Mouse (Mus musculus): ENCODE data around the gene Adamtsl1.
A peak's percentile ranks its signal among the peaks of the same experiment; 100 is the strongest.

Adamtsl1 gene

DNA sequence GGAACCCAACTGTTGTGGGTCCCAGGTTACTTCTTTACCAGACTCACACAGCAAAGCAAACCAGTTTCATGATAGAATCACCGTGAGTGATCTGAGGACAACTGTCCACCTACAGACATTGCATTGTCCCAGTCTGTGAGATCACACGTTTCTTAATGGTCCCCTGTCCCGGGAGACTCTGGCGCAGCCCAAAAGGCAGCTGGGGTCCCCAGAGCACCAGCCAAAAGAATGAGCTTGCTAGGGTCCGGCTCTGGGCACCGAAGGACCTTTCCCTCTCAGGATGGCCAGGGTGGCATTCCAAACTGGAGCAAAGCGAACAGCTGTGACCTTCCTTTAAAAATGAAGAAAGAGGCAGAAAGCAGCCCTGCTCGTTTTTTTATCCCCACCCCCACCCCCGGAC, at the start of gene Adamtsl1:
Gene Adamtsl1 (plus strand): TSS at position 381 of the 400 bp plus-strand sequence.
- DNase-seq = no peak

DNA sequence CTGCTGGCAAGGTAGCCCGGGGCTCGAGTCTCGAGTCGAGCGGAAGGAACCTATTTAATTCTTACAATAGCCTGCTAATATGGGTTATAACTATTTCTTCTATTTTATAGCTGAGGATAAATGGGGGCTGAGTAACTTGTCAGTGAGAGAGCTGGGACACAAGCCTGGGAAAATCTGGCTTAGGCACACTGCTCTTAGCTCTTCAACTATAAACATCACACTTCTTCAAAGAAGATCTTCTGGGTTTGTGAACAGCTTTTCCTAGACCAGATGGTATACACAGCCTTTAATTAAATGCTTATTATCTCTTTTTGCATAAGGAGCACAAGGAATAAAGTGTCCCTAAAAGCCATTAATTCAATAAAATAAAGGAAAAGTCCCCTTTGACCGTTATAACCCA, 30.4 kb upstream of the Adamtsl1 start:
- no peak for DNase-seq

DNA sequence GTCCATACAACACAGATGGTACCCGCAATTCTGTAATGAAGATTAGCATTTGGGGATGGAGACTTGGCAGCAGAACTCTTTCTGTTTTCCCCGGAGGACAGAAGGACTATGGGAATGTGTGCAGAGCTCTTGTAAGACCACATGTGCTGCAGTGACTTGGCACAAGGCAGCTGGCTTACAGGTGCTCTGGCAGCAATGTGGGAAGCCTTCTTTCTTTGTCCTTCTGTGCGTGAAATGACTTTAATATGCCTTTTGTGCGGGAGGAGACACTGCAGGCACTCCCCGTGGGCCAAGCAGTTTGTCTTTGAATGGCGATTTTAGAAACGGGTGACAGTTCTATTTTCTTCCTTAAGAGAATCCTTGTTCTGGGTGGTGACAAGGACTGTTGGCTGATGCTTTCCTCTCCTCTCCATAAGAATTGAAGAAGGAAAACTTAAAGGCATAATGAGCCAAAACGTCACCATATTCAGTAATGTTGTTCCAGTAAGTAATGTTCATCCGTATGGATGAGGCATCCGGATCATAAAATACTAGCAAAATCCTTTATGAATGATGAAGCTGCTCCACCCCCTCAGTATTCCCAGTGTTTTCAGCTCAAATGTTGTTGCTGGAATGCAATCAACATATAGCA, 27.5 kb upstream of the Adamtsl1 start:
- no peak for DNase-seq

DNA sequence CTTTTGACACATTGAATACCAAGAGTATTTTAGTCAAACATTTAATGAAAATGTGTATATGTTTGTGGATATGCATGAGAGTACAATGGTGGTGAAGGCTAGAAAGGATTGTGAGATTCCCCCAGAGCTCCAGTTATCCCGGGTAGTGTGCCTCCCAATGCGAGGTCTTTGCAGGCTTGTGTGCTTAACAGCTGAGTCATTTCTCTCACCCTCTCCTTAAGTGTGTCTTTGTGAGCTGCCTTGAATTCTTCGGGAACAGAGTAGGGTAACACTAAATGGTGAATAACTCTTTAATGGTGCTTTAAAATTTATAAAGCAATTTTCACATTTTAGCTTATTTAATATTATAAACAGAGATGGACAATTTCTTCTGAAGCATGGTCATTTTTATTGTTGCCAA, 8.3 kb upstream of the Adamtsl1 start:
- no peak for DNase-seq

DNA sequence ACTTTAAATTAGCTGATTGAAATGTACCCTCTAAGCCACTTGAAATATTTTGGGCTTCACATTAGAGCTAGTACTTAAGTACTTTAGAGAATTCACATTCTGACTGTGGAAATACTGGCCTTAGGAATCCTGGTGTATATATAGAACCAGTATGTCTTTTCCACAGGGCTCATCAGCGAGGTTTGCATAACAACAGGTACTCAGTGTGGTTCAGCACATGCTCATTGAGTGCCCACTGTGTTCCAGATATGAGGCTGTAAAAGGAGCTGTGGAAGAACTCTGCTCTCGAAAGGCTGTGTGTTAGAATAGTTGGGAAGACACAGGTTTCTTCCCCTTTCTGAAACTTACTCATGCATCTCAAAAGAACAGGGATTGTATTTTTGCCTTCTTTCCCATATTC, 7.0 kb upstream of the Adamtsl1 start:
- no peak for DNase-seq

DNA sequence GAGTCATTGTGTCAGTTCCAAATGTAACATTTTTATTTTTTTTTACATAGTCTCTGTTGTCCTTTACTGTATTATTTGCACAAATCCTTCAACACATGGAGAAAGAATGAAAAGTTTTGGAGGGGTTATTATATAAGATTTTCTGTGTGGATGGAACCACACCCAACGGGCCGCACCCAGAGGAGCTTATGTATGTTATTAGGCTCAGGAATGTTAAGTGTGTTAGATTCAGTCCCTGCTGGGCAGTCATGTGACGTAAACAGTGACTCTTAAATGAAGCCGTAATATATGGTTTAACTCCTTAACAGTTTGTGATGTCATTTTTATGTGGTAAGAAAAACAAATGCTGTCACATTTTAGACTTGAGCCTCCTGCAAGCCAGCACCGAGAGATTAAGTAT, 6.5 kb upstream of the Adamtsl1 start:
- no peak for DNase-seq

DNA sequence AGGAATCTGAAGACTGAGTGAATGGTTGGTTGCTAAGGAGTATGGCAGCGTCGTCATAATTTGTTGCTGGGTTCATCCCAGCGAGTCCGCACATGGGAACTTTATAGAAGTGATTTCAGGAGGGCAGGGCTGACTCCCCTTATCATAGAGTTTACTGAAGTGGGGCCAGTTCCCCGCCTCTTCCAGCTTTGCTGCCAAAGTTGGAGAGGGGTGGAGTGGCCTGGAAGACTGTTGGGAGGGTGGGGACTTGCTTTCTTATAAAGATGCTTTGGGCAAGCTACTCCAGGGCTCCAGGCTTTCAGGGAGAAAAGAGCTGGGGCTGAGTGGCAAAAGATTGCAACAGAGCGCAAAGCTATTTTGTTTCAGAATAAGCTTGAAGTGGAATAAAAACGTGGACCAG, 684 bp upstream of the Adamtsl1 start:
- peak; percentile 85 to 88 for DNase-seq

DNA sequence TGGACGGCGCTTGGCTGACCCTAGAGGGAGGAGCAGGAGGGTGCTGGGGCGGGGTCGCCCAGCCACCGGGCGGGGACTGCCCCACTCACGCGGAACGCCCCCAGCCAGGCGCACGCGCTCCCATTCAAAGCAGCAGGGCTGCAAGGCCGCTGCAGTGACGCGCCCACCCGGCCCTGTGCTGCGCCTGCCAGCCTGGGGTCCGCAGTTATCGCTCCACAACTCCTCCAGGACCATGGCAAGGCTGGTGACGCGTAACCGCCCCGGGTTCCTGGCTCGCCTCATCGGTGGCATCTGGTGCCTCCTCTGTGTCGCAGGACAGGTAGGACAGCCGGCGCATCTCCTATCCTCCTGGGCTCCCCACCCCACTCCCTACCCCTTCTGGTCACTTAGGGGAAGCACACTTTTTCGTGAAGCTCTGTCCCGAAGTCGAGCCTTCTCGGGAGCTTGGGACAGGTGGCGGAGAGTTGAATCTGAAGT, 271 bp downstream of the Adamtsl1 start:
- peak; percentile 44 to 51 for DNase-seq

DNA sequence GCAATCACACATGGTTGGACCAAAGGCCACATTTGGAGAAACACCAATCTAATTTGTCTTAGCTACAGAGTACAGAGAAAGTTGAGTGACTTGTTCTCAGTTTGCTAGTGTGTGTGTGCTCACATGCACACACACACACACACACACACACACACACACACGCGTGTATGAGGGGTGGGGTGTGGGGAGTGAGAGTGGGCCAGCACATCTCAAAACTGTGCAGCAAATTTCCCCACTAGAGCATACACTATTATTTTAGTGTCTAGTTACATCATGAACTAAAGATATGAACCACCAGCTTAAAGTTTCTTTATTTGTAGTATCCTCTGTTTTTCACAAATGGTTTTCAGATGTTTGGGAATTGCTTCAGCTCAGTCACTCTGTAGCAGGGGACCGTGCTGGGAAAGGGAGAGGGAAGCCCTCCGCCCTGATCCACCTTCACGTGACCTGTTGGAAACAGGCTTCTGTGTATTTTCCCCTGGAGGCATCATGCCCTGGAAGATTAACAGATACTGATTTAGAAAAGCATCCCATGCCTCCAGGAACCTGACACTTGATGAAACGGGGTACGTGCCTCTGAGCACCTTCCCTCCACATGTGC, 13.1 kb downstream of the Adamtsl1 start:
- DNase-seq = no peak

DNA sequence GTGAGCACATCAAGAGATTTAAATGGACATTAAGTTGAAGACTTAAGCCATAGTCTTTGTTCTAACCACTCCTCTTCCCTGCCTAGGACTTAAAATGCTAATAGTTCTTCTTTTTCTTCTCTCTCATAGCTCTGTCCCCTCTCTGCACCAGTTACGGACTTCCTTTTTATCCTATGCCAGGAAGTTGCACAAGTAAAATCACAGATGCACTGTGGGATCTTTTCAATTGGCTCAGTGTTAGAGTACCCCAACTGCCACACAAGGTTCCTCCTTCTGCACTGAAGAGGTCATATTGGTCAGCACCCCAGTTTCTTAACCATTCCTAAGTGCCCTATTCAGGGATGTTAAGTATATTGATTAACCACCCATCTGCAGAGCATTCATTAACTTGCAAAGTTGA, 15.9 kb downstream of the Adamtsl1 start:
- no peak for DNase-seq

DNA sequence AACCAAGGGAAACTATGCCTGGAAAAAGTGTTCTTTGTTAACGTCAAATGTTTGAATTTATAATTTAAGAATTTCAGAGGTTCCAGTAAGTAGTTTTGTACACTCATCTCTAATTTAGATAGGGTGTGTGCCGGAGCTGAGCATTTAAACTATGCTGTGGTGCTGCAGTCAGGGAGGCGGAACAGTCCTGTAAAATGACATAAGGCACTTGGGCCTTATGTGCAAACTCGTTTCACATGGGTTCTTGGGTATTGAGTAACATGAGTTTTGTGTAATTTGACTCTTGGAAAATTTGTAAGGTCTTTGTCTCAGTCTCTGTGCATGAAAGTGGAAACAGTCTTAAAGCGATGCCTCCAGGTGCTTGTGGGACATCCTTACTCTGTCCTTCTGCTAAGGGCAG, 25.7 kb downstream of the Adamtsl1 start:
- no peak for DNase-seq

DNA sequence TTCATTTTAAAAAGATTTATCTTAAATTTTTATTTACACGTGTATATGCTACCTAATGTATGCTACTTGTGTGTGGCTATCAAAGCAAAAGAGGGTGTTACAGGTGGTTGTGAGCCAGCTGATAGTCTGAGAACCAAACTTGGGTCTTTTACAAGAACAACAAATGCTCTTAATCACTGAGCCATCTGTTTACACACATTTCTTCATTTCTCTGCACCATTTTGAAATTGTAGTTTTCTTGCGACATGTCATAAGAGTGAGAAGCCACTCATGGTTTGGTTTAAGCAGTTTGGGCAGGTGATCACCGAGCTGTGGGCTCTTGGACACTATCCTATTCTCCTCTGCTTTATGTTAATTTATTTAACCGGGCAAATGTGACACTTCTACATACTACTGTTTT, 29.2 kb downstream of the Adamtsl1 start:
- DNase-seq = no peak

DNA sequence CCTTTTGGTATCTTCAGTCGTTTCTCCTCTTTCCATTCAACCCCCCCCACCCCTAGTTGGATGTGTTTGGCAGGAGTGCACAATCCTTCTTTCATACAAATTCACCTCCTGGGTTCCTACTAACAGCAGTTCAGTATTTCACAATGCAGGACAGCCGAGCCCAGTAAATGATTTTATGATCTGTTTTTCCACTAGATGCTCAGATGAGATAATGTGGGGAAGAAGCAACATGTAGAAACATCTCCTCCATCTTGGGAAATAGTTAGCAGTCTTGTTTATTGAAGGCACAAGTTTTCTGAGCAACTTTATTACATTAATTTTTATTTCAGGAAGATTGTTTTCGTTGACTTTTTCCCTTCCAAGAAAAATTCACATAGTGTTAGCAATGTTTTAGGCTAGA, 40.7 kb downstream of the Adamtsl1 start:
- DNase-seq = no peak

DNA sequence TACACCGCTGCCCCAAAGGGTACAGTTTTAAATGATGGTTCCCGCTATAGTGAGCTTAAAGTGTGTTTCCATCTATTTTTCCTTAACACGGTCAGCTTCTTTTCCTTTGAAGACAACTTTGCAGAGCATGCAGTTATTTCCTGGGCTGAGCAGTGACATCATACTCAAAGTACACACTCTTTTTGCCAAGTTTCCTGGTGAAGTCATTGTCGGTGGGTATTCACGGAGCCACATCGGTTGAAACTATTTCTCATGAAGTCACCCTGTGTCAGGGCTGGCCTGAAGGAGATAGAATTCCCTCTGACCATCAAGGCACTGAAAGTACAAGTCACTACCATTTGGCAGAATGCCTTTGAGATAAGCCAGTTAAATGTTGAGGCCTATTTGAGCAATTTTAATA, 45.8 kb downstream of the Adamtsl1 start:
- DNase-seq = peak in 1 of 2 experiments; percentile 11

DNA sequence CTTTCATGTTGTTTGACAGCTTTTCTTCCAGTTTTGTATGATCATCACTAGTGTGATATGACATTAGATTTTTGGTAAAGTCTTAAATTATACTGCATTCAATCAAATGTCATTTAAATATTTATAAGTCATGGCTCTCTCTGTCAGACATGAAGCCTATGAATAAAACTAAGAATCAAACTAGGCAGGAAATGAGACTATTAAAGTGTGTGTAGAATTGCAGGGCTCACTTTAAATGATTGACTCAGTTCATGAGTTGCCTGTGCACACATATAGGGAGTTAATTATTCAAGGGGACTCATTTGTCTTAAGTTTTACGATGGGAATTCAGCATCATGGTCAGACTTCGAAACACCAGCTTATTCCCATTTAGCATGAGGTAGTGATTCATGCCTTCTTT, 71.5 kb downstream of the Adamtsl1 start:
- DNase-seq = no peak

DNA sequence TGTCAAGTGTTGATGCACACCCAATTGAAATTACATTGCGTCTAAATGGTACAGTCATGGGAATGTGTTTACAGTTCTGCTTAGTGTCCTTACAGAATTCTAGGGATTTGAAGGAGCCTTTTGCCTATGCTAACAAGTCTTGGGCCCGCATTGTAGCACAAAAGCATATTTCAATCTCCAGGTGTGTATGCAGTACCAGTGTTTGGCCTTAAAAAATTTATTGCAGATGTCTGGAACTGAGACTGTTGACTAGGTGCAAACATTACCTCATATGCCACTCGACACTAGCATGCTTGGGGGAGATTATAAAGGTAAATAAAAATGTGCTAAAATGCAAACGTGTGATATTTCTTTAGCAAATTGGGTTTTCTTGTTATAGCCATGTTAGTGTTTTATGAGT, 75.0 kb downstream of the Adamtsl1 start:
- no peak for DNase-seq

DNA sequence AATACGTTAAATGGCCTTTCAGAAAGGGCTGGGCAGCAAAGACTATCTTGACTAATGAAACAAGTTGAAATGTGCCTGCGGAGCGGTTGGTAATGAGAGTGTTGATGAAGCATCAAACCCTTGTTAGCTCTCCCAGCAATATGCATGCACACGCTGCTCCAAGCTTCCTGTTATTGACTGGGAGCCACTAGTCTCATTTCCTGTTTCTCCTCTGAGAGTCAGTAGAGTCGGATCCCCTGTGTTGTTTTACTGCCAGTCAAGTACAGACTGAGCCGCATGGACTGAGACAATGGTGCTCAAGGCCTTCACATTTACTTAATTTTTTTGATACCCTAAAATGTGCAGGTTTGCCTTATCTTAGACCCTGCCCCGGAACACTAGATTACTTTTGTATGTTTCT, 77.1 kb downstream of the Adamtsl1 start:
- DNase-seq = peak in 1 of 2 experiments; percentile 3

DNA sequence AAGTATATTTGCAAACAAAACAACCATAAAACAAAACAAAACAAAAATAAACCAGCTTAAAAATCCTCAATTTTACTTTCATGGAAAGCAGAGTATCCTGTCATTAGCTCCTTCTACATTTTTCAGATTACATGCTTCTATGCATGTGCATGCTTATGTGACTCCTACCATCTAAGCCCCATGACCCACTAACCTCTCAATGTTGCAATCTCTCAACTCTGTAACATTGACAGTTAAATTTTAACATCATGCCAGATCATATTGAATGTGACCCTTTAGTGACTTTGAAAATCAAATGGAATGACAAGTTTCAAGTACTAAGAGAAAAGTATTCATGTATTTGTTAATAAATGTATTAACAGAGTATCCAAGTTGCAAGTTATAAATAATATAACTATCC, 80.2 kb downstream of the Adamtsl1 start:
- DNase-seq = no peak

DNA sequence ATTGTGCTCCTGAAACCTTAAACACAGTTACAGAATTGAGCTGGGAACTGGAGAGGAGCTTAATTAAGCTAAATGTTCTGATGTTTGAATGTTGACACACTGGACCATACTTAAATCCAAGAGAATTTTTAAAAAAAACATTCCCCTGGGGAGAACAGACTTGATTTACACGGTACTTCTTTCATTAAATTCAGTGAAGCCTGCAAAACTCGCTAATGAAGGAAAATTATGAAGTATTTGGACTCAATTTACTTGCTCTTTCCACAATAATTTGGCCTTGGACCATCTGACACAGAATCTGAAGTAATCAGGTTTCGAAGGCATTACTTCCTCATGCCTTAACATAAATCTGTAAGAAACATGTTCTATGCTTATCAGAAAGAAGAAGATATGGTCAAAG, 99.4 kb downstream of the Adamtsl1 start:
- no peak for DNase-seq

DNA sequence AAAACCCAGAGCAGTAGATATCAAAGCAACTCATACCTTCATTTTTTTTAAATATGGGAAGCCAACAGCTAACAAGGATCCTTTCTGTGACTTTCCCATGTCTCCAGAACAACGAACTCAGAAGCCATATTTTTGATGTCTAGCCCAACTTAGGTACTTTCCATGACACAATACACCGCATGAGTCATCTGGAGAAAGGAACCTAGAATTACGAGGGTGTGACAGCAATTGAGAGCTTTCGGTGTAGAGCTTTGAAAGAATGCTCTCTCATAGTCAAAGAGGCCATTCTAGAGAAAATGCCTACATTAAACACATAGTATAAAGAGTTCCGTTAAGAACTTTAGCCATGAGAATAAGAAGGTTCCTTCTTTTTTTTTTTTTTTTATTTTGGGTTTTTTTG, 104.8 kb downstream of the Adamtsl1 start:
- no peak for DNase-seq

DNA sequence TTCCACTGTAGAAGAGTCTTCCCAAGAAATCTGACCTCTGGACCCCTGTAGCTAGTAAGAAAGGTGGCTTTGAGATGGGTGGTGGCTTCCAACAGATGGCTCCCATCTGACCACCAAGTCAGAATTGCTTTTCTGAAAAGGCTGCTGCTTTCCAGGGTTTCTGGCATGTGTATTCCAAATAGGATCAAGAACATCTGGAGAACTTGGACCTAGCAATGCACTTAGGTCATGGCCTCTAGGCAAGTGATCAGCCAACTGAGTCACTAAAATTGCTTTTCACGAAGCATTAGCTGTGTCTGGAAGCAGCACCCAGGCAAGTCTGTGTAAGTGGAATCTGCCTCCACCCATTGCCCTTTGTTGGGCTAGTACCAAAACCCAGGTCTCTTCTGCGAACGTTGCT, 105.3 kb downstream of the Adamtsl1 start:
- DNase-seq = peak in 1 of 2 experiments; percentile 15

DNA sequence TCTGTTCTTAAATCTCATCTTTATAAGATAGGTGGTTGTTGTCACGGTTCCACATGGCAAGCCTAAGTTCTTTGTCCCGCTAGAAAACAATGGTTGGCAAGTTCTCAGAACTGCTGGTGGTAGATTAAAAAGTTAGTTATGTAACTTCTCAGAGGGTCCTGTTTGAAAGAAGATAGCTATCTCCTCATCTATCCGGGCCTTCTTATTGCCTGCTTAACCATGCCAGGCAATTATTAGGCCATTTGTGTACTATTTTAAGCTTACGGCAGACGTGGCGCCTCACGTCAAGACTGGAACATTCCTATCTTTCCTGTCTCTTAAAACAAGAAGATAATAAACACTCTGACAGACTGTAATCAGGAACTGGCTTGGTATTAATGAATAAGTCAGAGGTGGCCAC, 115.4 kb downstream of the Adamtsl1 start:
- peak; percentile 4 to 14 for DNase-seq

DNA sequence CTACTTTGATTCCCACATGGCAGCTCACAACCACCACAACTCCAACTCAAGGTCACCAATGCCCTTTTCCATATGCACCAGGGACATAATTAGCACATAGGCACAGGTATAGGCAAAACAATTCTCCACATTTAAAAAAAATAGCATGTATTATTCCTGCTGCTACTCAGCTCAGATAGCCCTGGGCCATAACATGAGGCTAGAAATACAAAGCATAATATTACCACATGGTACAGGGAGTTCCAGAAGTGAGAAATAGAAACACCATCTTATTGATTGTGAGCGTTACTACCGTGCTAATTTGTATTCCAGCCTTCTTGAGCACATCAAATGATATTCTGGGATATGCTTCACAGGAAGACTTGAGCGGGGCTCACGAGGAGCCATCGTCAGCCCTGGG, 155.3 kb downstream of the Adamtsl1 start:
- no peak for DNase-seq

DNA sequence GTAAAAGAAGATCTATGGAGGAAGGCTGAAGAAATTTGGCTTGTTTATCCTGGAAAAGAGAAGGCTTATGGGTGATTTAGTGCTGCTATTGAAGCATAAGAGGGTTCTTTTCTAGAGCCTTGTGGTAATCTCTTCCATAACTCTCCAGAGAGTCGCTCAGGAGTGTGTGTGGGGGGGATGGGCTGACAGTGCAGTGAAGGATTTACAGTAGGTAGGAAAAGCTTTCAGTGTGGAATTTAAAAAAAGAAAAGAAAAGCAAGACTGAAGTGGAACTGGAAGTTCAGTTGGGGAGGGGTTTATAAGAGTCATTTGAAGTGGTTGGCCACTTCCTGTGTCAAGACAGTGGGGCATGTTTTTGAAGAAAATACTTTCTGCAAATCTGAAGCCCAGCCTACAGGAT, 155.8 kb downstream of the Adamtsl1 start:
- DNase-seq = no peak

DNA sequence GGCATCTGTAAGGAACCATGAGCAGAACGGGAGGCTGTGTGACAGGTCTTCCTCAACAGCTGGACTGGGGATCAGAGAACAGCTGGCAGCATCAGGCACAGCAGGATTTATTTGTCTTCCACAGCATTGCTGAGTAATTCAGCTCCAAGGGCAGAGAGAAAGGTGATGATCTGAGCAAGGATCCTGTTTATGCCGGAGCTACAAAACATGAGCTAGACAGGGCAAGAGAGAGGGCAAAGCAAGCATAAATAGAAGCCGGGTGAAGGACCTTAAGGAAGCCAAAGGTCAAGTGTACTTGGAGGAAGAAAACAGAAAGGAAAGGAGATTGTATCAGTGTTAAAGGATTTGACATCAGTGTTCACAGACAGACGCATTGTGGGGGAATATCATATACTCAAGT, 158.3 kb downstream of the Adamtsl1 start:
- no peak for DNase-seq
